Mouse (Mus musculus) urinary bladder, postnatal 14 days (tissue): ENCODE measurements around the gene Sept8.
"Not testable (repeated sequence)": the region's sequence is repeated elsewhere in the genome, so short reads cannot be mapped to it uniquely, and the experiment has no call there.

Experiments used
- DNase-seq: peaks from one replicate; pipeline ENCODE4 v3.0.0; 2021; ENCODE audit warnings: low spot score

The Sept8 gene

GRCm38 (mm10) chr11:53525461-53525860, 6.4 kb downstream of the Sept8 start:
- DNase-seq = no peak

GRCm38 (mm10) chr11:53528397-53529252, 9.6 kb downstream of the Sept8 start:
- no peak for DNase-seq

- DNase-seq = peak; percentile 64
These were observed 10.1 kb downstream of the Sept8 start for GRCm38 (mm10) chr11:53529253-53529557.

GRCm38 (mm10) chr11:53530001-53530400, 10.9 kb downstream of the Sept8 start:
- DNase-seq = no peak

GRCm38 (mm10) chr11:53531578-53532230, 12.6 kb downstream of the Sept8 start:
- no peak for DNase-seq

- no peak for DNase-seq
These were observed 13.2 kb downstream of the Sept8 start for GRCm38 (mm10) chr11:53532231-53532620.

- DNase-seq = no peak
These were observed 20.0 kb downstream of the Sept8 start for GRCm38 (mm10) chr11:53539002-53539491.

- no peak for DNase-seq
These were observed 21.3 kb downstream of the Sept8 start for GRCm38 (mm10) chr11:53540394-53540793.

GRCm38 (mm10) chr11:53541222-53541621, 22.2 kb downstream of the Sept8 start:
- no peak for DNase-seq

GRCm38 (mm10) chr11:53543021-53543420, 24.0 kb downstream of the Sept8 start:
- no peak for DNase-seq

- no peak for DNase-seq
These were observed 27.2 kb downstream of the Sept8 start for GRCm38 (mm10) chr11:53546271-53546670.

- DNase-seq = no peak
These were observed 28.5 kb downstream of the Sept8 start for GRCm38 (mm10) chr11:53547566-53547965.

GRCm38 (mm10) chr11:53548036-53548605, 29.1 kb downstream of the Sept8 start:
- DNase-seq = no peak

GRCm38 (mm10) chr11:53550714-53551113, 31.7 kb downstream of the Sept8 start:
- DNase-seq = no peak

- DNase-seq = no peak
These were observed 32.7 kb downstream of the Sept8 start for GRCm38 (mm10) chr11:53551754-53552153.

GRCm38 (mm10) chr11:53556529-53556928, 37.5 kb downstream of the Sept8 start:
- not testable (repeated sequence) for DNase-seq

- DNase-seq = not testable (repeated sequence)
These were observed 38.9 kb downstream of the Sept8 start for GRCm38 (mm10) chr11:53557992-53558391.

- DNase-seq = not testable (repeated sequence)
These were observed 40.9 kb downstream of the Sept8 start for GRCm38 (mm10) chr11:53559980-53560379.

- DNase-seq = no peak
These were observed 42.9 kb downstream of the Sept8 start for GRCm38 (mm10) chr11:53561986-53562385.

- DNase-seq = no peak
These were observed 47.6 kb downstream of the Sept8 start for GRCm38 (mm10) chr11:53566646-53567045.

- peak; percentile 93 for DNase-seq
These were observed 48.4 kb downstream of the Sept8 start, which contains the start of gene Kif3a for GRCm38 (mm10) chr11:53567224-53568014. Kif3a (plus strand) TSS chr11:53567379.

- no peak for DNase-seq
These were observed 61.5 kb downstream of the Sept8 start for GRCm38 (mm10) chr11:53580562-53580961.
